ENCODE assay signal across 20 mouse cellular contexts in genomic region chr5:53511426-53511825, GRCm38 (mm10). TPM values are rescaled to one million over a fixed set of nuclear protein-coding genes. Genes with fewer than 3 reads are reported as not detected.
DNase-seq lines count a peak whose midpoint lies in the region; ATAC-seq and TF ChIP-seq lines count a peak whose summit lies in the region.
"Had no signal": no experiment of that assay in that cellular context is flagged by ENCODE, and none has a peak within 500 bp of the region (broad histone marks: within the 10 kb centered on the region; RNA-seq: fewer than 3 reads in every experiment).

No protein-coding gene starts in this region.

- ATAC-seq in lung, embryonic 16.5 days (ENCODE audit: low read depth), result peak; percentile 85
- ATAC-seq in stomach, postnatal 0 days (ENCODE audit: low FRiP score, low TSS enrichment), result peak; percentile 45; the same call in 1 of the 2 replicates
- ATAC-seq in midbrain, embryonic 13.5 days, result no peak
- ATAC-seq: midbrain, embryonic 16.5 days had no signal

- H3K27ac ChIP-seq in lung, embryonic 16.5 days (ENCODE audit: low read length), result no peak overlapping the region
- H3K27ac ChIP-seq in stomach, postnatal 0 days (replicated peaks), result no peak overlapping the region
- no peak overlapping the region for H3K27ac ChIP-seq in cerebellum, adult 2 months (ENCODE audit: insufficient read depth, low read length)
- H3K27ac ChIP-seq in midbrain, embryonic 13.5 days, result no peak overlapping the region
- H3K27ac ChIP-seq: embryonic facial prominence, embryonic 15.5 days; forebrain, embryonic 12.5 days; heart, embryonic 13.5 days had no signal

- H3K4me1 ChIP-seq in lung, embryonic 16.5 days (replicated peaks; ENCODE audit: control insufficient read depth, insufficient read depth, low read length), result no peaks in the 10 kb centered on the region
- no peaks in the 10 kb centered on the region for H3K4me1 ChIP-seq in stomach, postnatal 0 days (replicated peaks; ENCODE audit: control insufficient read depth, insufficient read depth)
- H3K4me1 ChIP-seq in cerebellum, adult 2 months (ENCODE audit: control insufficient read depth, insufficient read depth, low read length), result no peaks in the 10 kb centered on the region
- no peaks in the 10 kb centered on the region for H3K4me1 ChIP-seq in midbrain, embryonic 13.5 days (replicated peaks)
- H3K4me1 ChIP-seq: embryonic facial prominence, embryonic 15.5 days; forebrain, embryonic 12.5 days had no signal

- TF ChIP-seq POLR2A in cerebellum, adult 2 months (IDR thresholded peaks at IDR 0.05; ENCODE audit: borderline replicate concordance, insufficient read depth, low read length), result no peak

- TF ChIP-seq CTCF in stomach, postnatal 0 days (IDR thresholded peaks at IDR 0.05; ENCODE audit: low read depth), result no peak
- TF ChIP-seq CTCF in cerebellum, adult 2 months (IDR thresholded peaks at IDR 0.05; ENCODE audit: borderline replicate concordance, insufficient read depth, low read depth, low read length), result no peak

- no peak overlapping the region for H3K4me3 ChIP-seq in lung, embryonic 16.5 days (ENCODE audit: low read length)
- H3K4me3 ChIP-seq in stomach, postnatal 0 days (ENCODE audit: low read depth, low read length), result no peak overlapping the region
- no peak overlapping the region for H3K4me3 ChIP-seq in cerebellum, adult 2 months (replicated peaks; ENCODE audit: insufficient read depth, low read depth, low read length)
- H3K4me3 ChIP-seq in midbrain, embryonic 13.5 days (replicated peaks), result no peak overlapping the region
- H3K4me3 ChIP-seq: embryonic facial prominence, embryonic 15.5 days; forebrain, embryonic 12.5 days; heart, embryonic 13.5 days had no signal

- intact Hi-C loops in gastrocnemius, postnatal 36 days (cut with DNase I), result no loop called here
- intact Hi-C loops in heart, postnatal 10 days (cut with DNase I), result no loop called here

- no peak overlapping the region for H3K9ac ChIP-seq in lung, embryonic 16.5 days (ENCODE audit: low read length)
- H3K9ac ChIP-seq in stomach, postnatal 0 days (ENCODE audit: low read length), result no peak overlapping the region
- no peak overlapping the region for H3K9ac ChIP-seq in midbrain, embryonic 13.5 days (replicated peaks)
- H3K9ac ChIP-seq: embryonic facial prominence, embryonic 15.5 days; forebrain, embryonic 12.5 days; heart, embryonic 13.5 days had no signal

- no peaks in the 10 kb centered on the region for H3K36me3 ChIP-seq in lung, embryonic 16.5 days (ENCODE audit: control insufficient read depth, insufficient read depth, low read length)
- no peaks in the 10 kb centered on the region for H3K36me3 ChIP-seq in stomach, postnatal 0 days (ENCODE audit: control insufficient read depth, insufficient read depth, low read length)
- no peaks in the 10 kb centered on the region for H3K36me3 ChIP-seq in midbrain, embryonic 13.5 days
- H3K36me3 ChIP-seq: embryonic facial prominence, embryonic 15.5 days; forebrain, embryonic 12.5 days; heart, embryonic 13.5 days had no signal

- 52% methylated on average over 4 of the region's 4 CpGs for WGBS in lung, embryonic 16.5 days
- WGBS in stomach, postnatal 0 days, result 72% methylated on average over 4 of the region's 4 CpGs
- whole genome bisulfite sequencing in cerebellum, adult 2 months, result 82% methylated on average over 4 of the region's 4 CpGs
- 92% methylated on average over 4 of the region's 4 CpGs for WGBS in midbrain, embryonic 13.5 days

- no peaks in the 10 kb centered on the region for H3K27me3 ChIP-seq in lung, embryonic 16.5 days (ENCODE audit: control insufficient read depth, insufficient read depth, low read depth, low read length)
- no peaks in the 10 kb centered on the region for H3K27me3 ChIP-seq in stomach, postnatal 0 days (ENCODE audit: control insufficient read depth, insufficient read depth, low read length)
- H3K27me3 ChIP-seq in cerebellum, adult 2 months (ENCODE audit: control insufficient read depth, insufficient read depth, low read length), result no peaks in the 10 kb centered on the region
- no peaks in the 10 kb centered on the region for H3K27me3 ChIP-seq in midbrain, embryonic 13.5 days
- H3K27me3 ChIP-seq: embryonic facial prominence, embryonic 15.5 days; forebrain, embryonic 12.5 days had no signal

- no peaks in the 10 kb centered on the region for H3K9me3 ChIP-seq in lung, embryonic 16.5 days (ENCODE audit: control insufficient read depth, low read length)
- no peaks in the 10 kb centered on the region for H3K9me3 ChIP-seq in stomach, postnatal 0 days (ENCODE audit: control insufficient read depth, low read length)
- H3K9me3 ChIP-seq in midbrain, embryonic 13.5 days, result no peaks in the 10 kb centered on the region
- H3K9me3 ChIP-seq: embryonic facial prominence, embryonic 15.5 days; forebrain, embryonic 12.5 days had no signal

- no peak for TF ChIP-seq EP300 in stomach, postnatal 0 days (optimal IDR thresholded peaks at IDR 0.05)

- no peak overlapping the region for H3K4me2 ChIP-seq in lung, embryonic 16.5 days (ENCODE audit: low read depth, low read length)
- no peak overlapping the region for H3K4me2 ChIP-seq in stomach, postnatal 0 days (replicated peaks; ENCODE audit: low read depth)
- no peak overlapping the region for H3K4me2 ChIP-seq in midbrain, embryonic 13.5 days (replicated peaks)
- H3K4me2 ChIP-seq: embryonic facial prominence, embryonic 15.5 days; forebrain, embryonic 12.5 days; heart, embryonic 13.5 days had no signal

- peak; percentile 53 for DNase-seq in gastrocnemius, adult 18-20 months (ENCODE audit: low spot score)
- DNase-seq in gastrocnemius, postnatal 36 days, result no peak
- no peak for DNase-seq in lung, postnatal 36 days
- DNase-seq in heart, postnatal 10 days, result peak; percentile 62 to 73
- DNase-seq in stomach, postnatal 0 days (ENCODE audit: low spot score), result no peak
- no peak for DNase-seq in cerebellum, adult 2 months
- DNase-seq: adrenal gland, adult 8-10 months; cerebellum, adult 9-10 months; kidney, adult 2 months; kidney, postnatal 25 days; layer of hippocampus, adult 9-11 months; liver; right cerebral cortex, postnatal 25 days; thymus, adult 2 months had no signal

RNA-seq across cellular contexts. Expression of gene Rbpj, which starts 45.5 kb away (rescaled TPM):
- 10 to 100 TPM; 17.1 to 18.0 TPM for total RNA-seq in gastrocnemius, adult 18-20 months (2021)
- total RNA-seq in gastrocnemius, postnatal 36 days (2021), result 10 to 100 TPM; 14.1 to 23.8 TPM
- polyA plus RNA-seq in lung, embryonic 16.5 days (2015; fragmentation: Nextera tagmentation; extraction: Ambion mirVana), result 38.1 and 42.4 TPM in 2 replicates
- total RNA-seq in heart, postnatal 10 days (2021), result 10 to 100 TPM; 34.9 to 36.4 TPM
- 12.3 and 12.4 TPM in 2 replicates for polyA plus RNA-seq in stomach, postnatal 0 days (2015; fragmentation: Nextera tagmentation; extraction: Ambion mirVana)
- polyA plus RNA-seq in cerebellum, adult 2 months (2012; rRNA removed), result 19.6 and 22.6 TPM in 2 replicates
- polyA plus RNA-seq in midbrain, embryonic 13.5 days (2015; fragmentation: Nextera tagmentation; extraction: Ambion mirVana), result 46.9 TPM in 2 replicates

Comparison
In these comparisons a context has a peak if more than half of its experiments do, and no peak if none do; other contexts are left out.
1. DNase-seq: peak in gastrocnemius, adult 18-20 months (single experiment) and heart, postnatal 10 days (2 of 2); none in gastrocnemius, postnatal 36 days (0 of 2), lung, postnatal 36 days (single experiment), stomach, postnatal 0 days (single experiment) and cerebellum, adult 2 months (0 of 2).